Mouse (Mus musculus): ENCODE measurements at regions not wholly inside any gene's neighbourhood (a gene's known extent, or its start where the extent isn't known, plus 50 kb on each side); places are given as distances from the start of the nearest gene placed in this dataset.

- TF ChIP-seq CTCF (IDR thresholded peaks at IDR 0.05; ENCODE audit: extremely low read depth, insufficient read depth, low read length), result no peak
- TF ChIP-seq POLR2A (IDR thresholded peaks at IDR 0.05; ENCODE audit: extremely low read depth, insufficient read depth, low read length), result no peak
These were observed 224.9 kb upstream of the Sfrp2 start for GRCm38 (mm10) chr3:83540997-83541932.
